Mouse (Mus musculus) splenic B cell, adult 2 months (primary cell): ENCODE measurements around the gene Acad10.

Experiments used
- DNase-seq: peaks from one replicate; pipeline ENCODE4 v3.0.0-alpha.2; 2011; ENCODE audit warnings: low read depth, low spot score
- H3K27me3 ChIP-seq: 2 replicates; pipeline ENCODE4 v1.6.1; 2012; ENCODE audit warnings: mild to moderate bottlenecking, low read length, moderate library complexity, mixed read lengths; ENCODE audit not compliant: control insufficient read depth, poor library complexity, insufficient read depth, severe bottlenecking
- H3K36me3 ChIP-seq: 2 replicates; pipeline ENCODE4 v1.6.1; 2012; ENCODE audit warnings: mild to moderate bottlenecking, low read length, moderate library complexity, mixed read lengths; ENCODE audit not compliant: control insufficient read depth, poor library complexity, insufficient read depth, severe bottlenecking

Acad10 gene

DNA sequence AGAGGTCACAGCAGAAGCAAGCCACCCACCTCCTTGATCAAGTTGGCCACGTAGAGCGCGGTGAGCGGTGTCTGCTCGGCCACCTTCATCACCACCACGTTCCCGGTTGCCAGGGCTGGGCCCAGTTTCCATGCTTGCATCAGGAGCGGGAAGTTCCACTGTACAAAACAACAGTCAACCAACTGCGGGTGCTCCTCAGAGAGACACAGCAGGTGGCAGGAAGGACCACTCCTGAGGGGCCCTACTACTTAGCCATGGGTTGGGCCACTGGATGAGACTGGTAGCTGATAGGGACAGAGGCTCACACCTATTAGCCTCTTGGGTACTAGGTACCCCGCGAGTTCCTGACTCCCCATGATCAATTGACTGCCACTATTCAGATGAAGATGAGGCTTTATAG, 84.4 kb downstream of the Acad10 start:
- H3K27me3 ChIP-seq: no peaks in the 10 kb centered on the region
- DNase-seq: no peak

DNA sequence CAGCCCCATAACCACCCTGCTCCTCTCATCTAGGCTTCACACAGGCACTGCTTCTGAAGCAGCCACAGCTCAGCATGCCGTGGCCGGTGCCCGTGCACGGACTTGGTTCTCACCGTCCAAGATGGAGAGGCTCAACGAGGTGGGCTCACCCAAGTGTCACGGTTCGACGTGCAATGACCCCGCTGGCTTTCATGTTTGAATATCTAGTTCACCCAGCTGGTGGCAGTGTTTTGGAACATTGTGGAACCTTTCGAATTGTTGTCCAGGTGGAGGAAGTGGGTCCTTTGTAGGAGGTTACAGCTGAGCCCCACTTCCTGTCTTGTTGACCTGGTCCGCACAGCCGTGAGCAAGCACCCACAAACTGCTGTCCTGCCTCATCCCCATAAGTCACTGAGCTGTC, 86.2 kb downstream of the Acad10 start:
- peak; percentile 30 for DNase-seq
- Histone ChIP-seq H3K36me3 (peaks cover 17% of the 10 kb centered on the region), H3K27me3 (no peaks in the 10 kb centered on the region)

More for the DNA sequence above, 84.4 kb downstream of the Acad10 start:
- peaks cover 11% of the 10 kb centered on the region for H3K36me3 ChIP-seq
